Mouse (Mus musculus) brain, embryonic 14.5 days (tissue): ENCODE results near the gene Klk11.

ENCODE experiments used
- CTCF ChIP-seq: fragments of 200-500 bp; IDR thresholded peaks from 2 replicates; pipeline ENCODE4 v1.5.1; 2012; ENCODE audit warnings: inconsistent platforms, mild to moderate bottlenecking, moderate library complexity, borderline replicate concordance; ENCODE audit not compliant: insufficient read depth, insufficient read length; ENCODE audit errors: extremely low read depth
- POLR2A ChIP-seq: fragments of 200-500 bp; IDR thresholded peaks from 2 replicates; pipeline ENCODE4 v1.6.1; 2012; ENCODE audit warnings: mild to moderate bottlenecking, inconsistent platforms, borderline replicate concordance; ENCODE audit not compliant: poor library complexity, insufficient read depth, insufficient read length, severe bottlenecking; ENCODE audit errors: extremely low read depth

- TF ChIP-seq CTCF (no peak), POLR2A (no peak)
Observed at GRCm38 (mm10) chr7:43747788-43748187, 26.6 kb upstream of the Klk11 start.
